Mouse (Mus musculus) forebrain, embryonic 16.5 days (tissue): Measurements from ENCODE around the gene 4930451I11Rik. TPM values are rescaled to one million over a fixed set of nuclear protein-coding genes. Genes with fewer than 3 reads are reported as not detected.

Source experiments
- ATAC-seq: fragments of 200-750 bp; cut with Nextera tagmentation; 2 replicates; pipeline ENCODE4 v1.8.0; 2017; ENCODE audit warnings: mild to moderate bottlenecking, moderate library complexity
- H3K27ac ChIP-seq: fragments of 300-500 bp; sonication (generic); 2 replicates; pipeline ENCODE4 v1.5.1; 2014; ENCODE audit warnings: low read length, control low read depth
- H3K27me3 ChIP-seq: fragments of 300-500 bp; sonication (generic); replicated peaks from 2 replicates; pipeline ENCODE4 v1.6.1; 2014; ENCODE audit warnings: low read length; ENCODE audit not compliant: control insufficient read depth, insufficient read depth
- H3K36me3 ChIP-seq: fragments of 300-500 bp; sonication (generic); 2 replicates; pipeline ENCODE4 v1.6.1; 2014; ENCODE audit not compliant: control insufficient read depth, insufficient read depth
- H3K4me1 ChIP-seq: fragments of 300-500 bp; sonication (generic); replicated peaks from 2 replicates; pipeline ENCODE4 v1.6.1; 2014; ENCODE audit warnings: low read length; ENCODE audit not compliant: control insufficient read depth, insufficient read depth
- H3K4me2 ChIP-seq: fragments of 300-500 bp; sonication (generic); 2 replicates; pipeline ENCODE4 v1.6.1; 2014; ENCODE audit warnings: mild to moderate bottlenecking, low read length, control low read depth
- H3K4me3 ChIP-seq: fragments of 300-500 bp; sonication (generic); replicated peaks from 2 replicates; pipeline ENCODE4 v1.5.1; 2014; ENCODE audit warnings: mild to moderate bottlenecking, low read length, control low read depth
- H3K9ac ChIP-seq: fragments of 300-500 bp; sonication (generic); replicated peaks from 2 replicates; pipeline ENCODE4 v1.6.1; 2014; ENCODE audit warnings: low read depth, low read length, control low read depth
- H3K9me3 ChIP-seq: fragments of 300-500 bp; sonication (generic); 2 replicates; pipeline ENCODE4 v1.6.1; 2016; ENCODE audit warnings: low read length; ENCODE audit not compliant: control insufficient read depth
- WGBS: fragments of 180-500 bp; shearing (Covaris S2); extraction: QIAGEN DNeasy Blood & Tissue Kit; methylation state at CpG from one replicate; pipeline ENCODE4 v1.1.7; 2014; 5-methylcytosine and 5-hydroxymethylcytosine counted together
- polyA plus RNA-seq: library from polyadenylated mRNA; unstranded; fragments of >200 nt; fragmentation: Nextera tagmentation; extraction: Ambion mirVana; gene quantifications from 2 replicates; pipeline ENCODE4 v1.2.1, GENCODE M21; 2015

4930451I11Rik gene
- polyA plus RNA-seq, 1 experiment from 2014 or later: not detected

- H3K36me3 ChIP-seq: peaks cover 10% of the 10 kb centered on the region
- WGBS: under 1% methylated on average over 40 of the region's 40 CpGs
- H3K27ac ChIP-seq: peak overlapping the region; percentile 96
- peak overlapping the region; percentile 94 for H3K4me2 ChIP-seq
- ATAC-seq: no peak
- H3K9ac ChIP-seq: peak overlapping the region; percentile 72
- peak overlapping the region; percentile 64 for H3K4me3 ChIP-seq
- peaks cover 22% of the 10 kb centered on the region for H3K4me1 ChIP-seq
- no peaks in the 10 kb centered on the region for H3K9me3 ChIP-seq
- no peaks in the 10 kb centered on the region for H3K27me3 ChIP-seq
Measured at GRCm38 (mm10) chr7:126798127-126799049, 33.1 kb downstream of the 4930451I11Rik start.

GRCm38 (mm10) chr7:126797411-126798126 lies 33.9 kb downstream of the 4930451I11Rik start, which contains the start of gene Fam57b:
Gene Fam57b (plus strand): TSS chr7:126797668.
- Histone ChIP-seq H3K27me3 (no peaks in the 10 kb centered on the region), H3K27ac (peak within 1 kb of the TSS; percentile 96), H3K36me3 (peaks cover 10% of the 10 kb centered on the region), H3K4me3 (peak within 1 kb of the TSS; percentile 64), H3K9me3 (no peaks in the 10 kb centered on the region), H3K4me2 (peak within 1 kb of the TSS; percentile 94), H3K9ac (peak within 1 kb of the TSS; percentile 72), H3K4me1 (peaks cover 27% of the 10 kb centered on the region)
- no peak for ATAC-seq
- WGBS: 21% methylated on average over 21 of the region's 21 CpGs

GRCm38 (mm10) chr7:126796350-126796932 lies 35.0 kb downstream of the 4930451I11Rik start:
- ATAC-seq: no peak
- no peak overlapping the region for H3K4me2 ChIP-seq
- H3K36me3 ChIP-seq: peaks cover 10% of the 10 kb centered on the region

GRCm38 (mm10) chr7:126795387-126796317 lies 35.8 kb downstream of the 4930451I11Rik start:
- no peaks in the 10 kb centered on the region for H3K9me3 ChIP-seq
- peaks cover 39% of the 10 kb centered on the region for H3K4me1 ChIP-seq
- H3K4me2 ChIP-seq: no peak overlapping the region
- H3K27me3 ChIP-seq: no peaks in the 10 kb centered on the region
- 79% methylated on average over 16 of the region's 16 CpGs for WGBS
- no peak overlapping the region for H3K27ac ChIP-seq
- H3K9ac ChIP-seq: no peak overlapping the region
- no peak overlapping the region for H3K4me3 ChIP-seq
- no peak for ATAC-seq
- peaks cover 10% of the 10 kb centered on the region for H3K36me3 ChIP-seq

More at GRCm38 (mm10) chr7:126796350-126796932, 35.0 kb downstream of the 4930451I11Rik start:
- H3K9me3 ChIP-seq: no peaks in the 10 kb centered on the region
- no peak overlapping the region for H3K4me3 ChIP-seq
- peaks cover 31% of the 10 kb centered on the region for H3K4me1 ChIP-seq
- no peak overlapping the region for H3K27ac ChIP-seq
- 63% methylated on average over 8 of the region's 8 CpGs for WGBS
- no peaks in the 10 kb centered on the region for H3K27me3 ChIP-seq
- H3K9ac ChIP-seq: no peak overlapping the region

GRCm38 (mm10) chr7:126794271-126794605 lies 37.2 kb downstream of the 4930451I11Rik start:
- no peak overlapping the region for H3K4me3 ChIP-seq
- peaks cover 18% of the 10 kb centered on the region for H3K36me3 ChIP-seq
- 75% methylated on average over 4 of the region's 4 CpGs for WGBS
- H3K9me3 ChIP-seq: no peaks in the 10 kb centered on the region
- H3K27me3 ChIP-seq: no peaks in the 10 kb centered on the region
- no peak overlapping the region for H3K27ac ChIP-seq
- no peak overlapping the region for H3K9ac ChIP-seq
- ATAC-seq: no peak
- H3K4me1 ChIP-seq: peaks cover 36% of the 10 kb centered on the region
- H3K4me2 ChIP-seq: no peak overlapping the region

GRCm38 (mm10) chr7:126793456-126794270 lies 37.8 kb downstream of the 4930451I11Rik start:
- 75% methylated on average over 4 of the region's 4 CpGs for WGBS
- H3K9ac ChIP-seq: no peak overlapping the region
- peaks cover 36% of the 10 kb centered on the region for H3K4me1 ChIP-seq
- ATAC-seq: no peak
- peaks cover 20% of the 10 kb centered on the region for H3K36me3 ChIP-seq
- no peaks in the 10 kb centered on the region for H3K27me3 ChIP-seq
- H3K4me3 ChIP-seq: no peak overlapping the region
- H3K4me2 ChIP-seq: no peak overlapping the region
- no peak overlapping the region for H3K27ac ChIP-seq
- H3K9me3 ChIP-seq: no peaks in the 10 kb centered on the region

- WGBS: 30% methylated on average over 11 of the region's 11 CpGs
- Histone ChIP-seq H3K27ac (peak overlapping the region; percentile 87), H3K36me3 (peaks cover 23% of the 10 kb centered on the region), H3K4me1 (peaks cover 31% of the 10 kb centered on the region), H3K9ac (peak overlapping the region; percentile 37), H3K27me3 (no peaks in the 10 kb centered on the region), H3K4me3 (peak overlapping the region; percentile 88), H3K4me2 (peak overlapping the region; percentile 51), H3K9me3 (no peaks in the 10 kb centered on the region)
- peak; percentile 26; the same call in 1 of the 2 replicates for ATAC-seq
Measured at GRCm38 (mm10) chr7:126792721-126793443, 38.6 kb downstream of the 4930451I11Rik start.
